Mouse (Mus musculus) C2C12 (cell line): ENCODE data around the gene D930020B18Rik. TPM values are rescaled to one million over a fixed set of nuclear protein-coding genes. Genes with fewer than 3 reads are reported as not detected.

ENCODE experiments used
- H3K27me3 ChIP-seq: one replicate; pipeline ENCODE4 v1.6.1; 2011; ENCODE audit not compliant: control insufficient read depth, insufficient read depth, insufficient read length
- H3K36me3 ChIP-seq: one replicate; pipeline ENCODE4 v1.6.1; 2011; ENCODE audit not compliant: control insufficient read depth, insufficient read depth
- H3K4me3 ChIP-seq: one replicate; pipeline ENCODE4 v1.5.1; 2011; ENCODE audit warnings: mild to moderate bottlenecking, control low read depth; ENCODE audit not compliant: poor library complexity, insufficient read depth, severe bottlenecking
- H3K79me2 ChIP-seq: one replicate; pipeline ENCODE4 v1.6.1; 2011; ENCODE audit not compliant: control insufficient read depth, insufficient read depth
- H3K79me3 ChIP-seq: one replicate; pipeline ENCODE4 v1.6.1; 2011; ENCODE audit warnings: low read depth, control low read depth
- H3ac ChIP-seq: one replicate; pipeline ENCODE3; 2011; ENCODE audit warnings: low read depth; ENCODE audit not compliant: control insufficient read depth, insufficient read length
- CEBPB ChIP-seq: IDR thresholded peaks from one replicate; pipeline ENCODE4 v1.6.1; 2011; ENCODE audit warnings: low read depth, mild to moderate bottlenecking, control low read depth, moderate library complexity
- CTCF ChIP-seq: IDR thresholded peaks from one replicate; pipeline ENCODE4 v1.5.1; 2011; ENCODE audit not compliant: control insufficient read depth, insufficient read depth, insufficient read length
- FOSL1 ChIP-seq: IDR thresholded peaks from one replicate; pipeline ENCODE4 v1.8.0; 2011; ENCODE audit warnings: mild to moderate bottlenecking, low read length; ENCODE audit not compliant: poor library complexity, insufficient read depth, severe bottlenecking
- MAX ChIP-seq: IDR thresholded peaks from one replicate; pipeline ENCODE4 v1.6.1; 2011; ENCODE audit warnings: mild to moderate bottlenecking, control low read depth
- MYOD1 ChIP-seq: IDR thresholded peaks from one replicate; pipeline ENCODE4 v1.6.1; 2011; ENCODE audit warnings: low read depth; ENCODE audit not compliant: control insufficient read depth, insufficient read length
- MYOG ChIP-seq: IDR thresholded peaks from one replicate; pipeline ENCODE4 v1.6.1; 2011; ENCODE audit not compliant: control insufficient read depth, insufficient read length; ENCODE audit errors: extremely low read depth
- USF1 ChIP-seq: IDR thresholded peaks from one replicate; pipeline ENCODE4 v1.6.1; 2011; ENCODE audit warnings: low read depth, mild to moderate bottlenecking, control low read depth, moderate library complexity
- polyA plus RNA-seq: library from polyadenylated mRNA; unstranded; fragments of >200 nt; fragmentation: generic; extraction: Trizol; gene quantifications from one replicate; pipeline ENCODE4 v1.2.1, GENCODE M21; 2012; ENCODE audit warnings: missing spikeins

D930020B18Rik gene
- polyA plus RNA-seq, 1 experiment, result not detected

DNA sequence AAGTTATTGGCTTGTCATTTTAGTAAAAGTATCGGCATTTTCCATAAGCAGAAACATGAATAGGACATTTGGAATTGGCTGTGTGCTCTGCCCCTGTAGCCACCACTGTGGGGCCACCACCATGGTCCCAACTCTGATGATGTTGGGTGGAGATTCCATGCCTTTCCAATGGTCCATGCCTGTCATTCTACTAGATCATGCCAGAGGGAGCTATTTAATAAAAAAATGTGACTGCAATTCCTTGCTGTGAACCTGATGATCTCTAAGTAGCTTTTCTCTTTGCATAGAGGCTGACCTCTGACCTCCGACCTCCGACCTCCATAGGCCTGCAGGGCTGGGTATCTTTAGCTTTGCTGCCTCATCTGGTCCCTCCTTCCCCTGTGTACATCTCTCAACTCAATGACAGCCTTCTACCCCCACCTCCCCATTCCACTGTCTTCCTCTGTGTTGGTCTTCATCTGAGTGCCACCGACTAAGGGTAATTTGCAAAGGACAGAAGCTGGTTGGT lies 44.8 kb downstream of the D930020B18Rik start:
- no peaks in the 10 kb centered on the region for H3K27me3 ChIP-seq
- H3K79me3 ChIP-seq, result no peaks in the 10 kb centered on the region
- TF ChIP-seq FOSL1 (no peak), USF1 (no peak), MAX (no peak), MYOG (no peak), CTCF (no peak), MYOD1 (no peak), CEBPB (no peak)
- H3K79me2 ChIP-seq, result no peaks in the 10 kb centered on the region
- no peak overlapping the region for H3ac ChIP-seq
- no peak overlapping the region for H3K4me3 ChIP-seq
- no peaks in the 10 kb centered on the region for H3K36me3 ChIP-seq

GRCm38 (mm10) chr10:121687511-121687910 lies 46.1 kb downstream of the D930020B18Rik start:
- Histone ChIP-seq H3K79me3 (no peaks in the 10 kb centered on the region), H3K27me3 (no peaks in the 10 kb centered on the region), H3K36me3 (no peaks in the 10 kb centered on the region), H3K79me2 (no peaks in the 10 kb centered on the region), H3ac (no peak overlapping the region), H3K4me3 (no peak overlapping the region)
- no peak for TF ChIP-seq MYOG
- TF ChIP-seq FOSL1, result no peak
- no peak for TF ChIP-seq CEBPB
- no peak for TF ChIP-seq MYOD1
- TF ChIP-seq MAX, result no peak
- no peak for TF ChIP-seq CTCF
- no peak for TF ChIP-seq USF1

DNA sequence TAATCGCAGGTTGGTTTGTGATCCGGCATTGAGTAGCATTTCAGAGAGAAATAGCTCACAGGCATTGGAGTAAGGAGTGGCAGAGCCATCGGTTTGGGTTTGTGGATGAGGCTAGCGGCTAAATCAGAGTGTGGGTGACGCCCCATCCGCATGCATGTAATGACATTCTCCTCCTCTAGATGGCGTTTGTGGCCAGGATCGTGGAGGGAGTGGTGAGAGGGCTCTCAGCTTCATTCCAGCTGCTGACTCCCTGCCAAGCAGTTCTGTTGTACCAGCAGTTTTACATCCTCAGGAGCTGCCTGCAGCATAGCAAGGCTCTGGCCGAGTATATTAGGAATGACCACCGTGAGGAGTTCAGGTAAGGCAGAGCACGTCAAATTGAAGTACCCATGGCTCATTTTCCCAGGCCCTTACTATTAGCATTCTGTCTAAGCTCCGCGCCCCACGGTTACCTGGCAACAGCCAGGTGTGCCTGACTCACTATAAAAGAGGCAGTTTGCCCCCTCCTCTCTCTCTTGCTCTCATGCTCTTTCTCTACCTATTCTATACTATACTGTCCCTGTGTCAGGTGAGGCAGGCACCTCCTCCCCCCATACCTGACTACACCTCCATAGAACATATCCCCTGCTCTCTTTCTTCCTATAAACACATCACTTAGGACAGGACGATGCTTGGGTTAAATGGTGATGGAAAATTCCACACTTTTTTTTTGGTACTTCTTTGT lies 48.4 kb downstream of the D930020B18Rik start:
- H3K27me3 ChIP-seq, result no peaks in the 10 kb centered on the region
- no peaks in the 10 kb centered on the region for H3K79me2 ChIP-seq
- no peak overlapping the region for H3ac ChIP-seq
- no peaks in the 10 kb centered on the region for H3K79me3 ChIP-seq
- no peaks in the 10 kb centered on the region for H3K36me3 ChIP-seq
- no peak overlapping the region for H3K4me3 ChIP-seq
- TF ChIP-seq CTCF, result peak; percentile 11
- TF ChIP-seq MAX, result no peak
- no peak for TF ChIP-seq USF1

- H3K36me3 ChIP-seq, result no peaks in the 10 kb centered on the region
- no peaks in the 10 kb centered on the region for H3K79me3 ChIP-seq
- no peak overlapping the region for H3ac ChIP-seq
- H3K79me2 ChIP-seq, result no peaks in the 10 kb centered on the region
- no peak overlapping the region for H3K4me3 ChIP-seq
- no peaks in the 10 kb centered on the region for H3K27me3 ChIP-seq
- TF ChIP-seq MYOG, result no peak
- TF ChIP-seq USF1, result no peak
- TF ChIP-seq MAX, result no peak
- TF ChIP-seq CEBPB, result no peak
- TF ChIP-seq MYOD1, result no peak
- no peak for TF ChIP-seq CTCF
Measured at GRCm38 (mm10) chr10:121692944-121693579, 51.7 kb downstream of the D930020B18Rik start.

- H3K79me2 ChIP-seq, result no peaks in the 10 kb centered on the region
- H3K4me3 ChIP-seq, result no peak overlapping the region
- H3ac ChIP-seq, result no peak overlapping the region
- TF ChIP-seq FOSL1 (no peak), MYOD1 (no peak), CTCF (no peak), CEBPB (no peak), MAX (no peak), USF1 (no peak), MYOG (no peak)
- H3K79me3 ChIP-seq, result no peaks in the 10 kb centered on the region
- H3K36me3 ChIP-seq, result no peaks in the 10 kb centered on the region
- H3K27me3 ChIP-seq, result no peaks in the 10 kb centered on the region
Measured at GRCm38 (mm10) chr10:121694567-121694966, 53.2 kb downstream of the D930020B18Rik start.
